Mouse (Mus musculus): ENCODE data around the gene Vangl1.

Vangl1 gene

DNA sequence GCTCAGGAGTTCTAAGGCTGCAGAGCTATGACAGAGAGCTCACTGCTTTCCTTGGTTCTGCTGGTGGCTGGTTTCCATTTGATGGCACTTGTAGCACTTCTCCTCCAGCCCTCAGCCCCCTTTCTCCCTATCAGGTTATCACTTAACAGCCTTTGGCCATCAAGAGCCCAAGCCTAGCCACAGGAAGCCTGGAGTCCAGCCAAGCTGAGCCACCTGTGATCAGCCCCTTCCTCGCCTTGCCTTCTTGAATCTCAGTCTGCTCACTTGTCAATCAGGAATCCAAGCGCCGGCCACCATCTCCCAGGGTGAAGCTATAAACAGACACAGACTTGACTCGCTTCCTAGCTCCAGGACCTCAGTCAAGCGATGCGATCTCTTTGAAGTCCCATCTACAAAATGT is 6.0 kb downstream of the Vangl1 start:
- DNase-seq (ENCODE audit: low spot score in 2 of 2) = no peak

DNA sequence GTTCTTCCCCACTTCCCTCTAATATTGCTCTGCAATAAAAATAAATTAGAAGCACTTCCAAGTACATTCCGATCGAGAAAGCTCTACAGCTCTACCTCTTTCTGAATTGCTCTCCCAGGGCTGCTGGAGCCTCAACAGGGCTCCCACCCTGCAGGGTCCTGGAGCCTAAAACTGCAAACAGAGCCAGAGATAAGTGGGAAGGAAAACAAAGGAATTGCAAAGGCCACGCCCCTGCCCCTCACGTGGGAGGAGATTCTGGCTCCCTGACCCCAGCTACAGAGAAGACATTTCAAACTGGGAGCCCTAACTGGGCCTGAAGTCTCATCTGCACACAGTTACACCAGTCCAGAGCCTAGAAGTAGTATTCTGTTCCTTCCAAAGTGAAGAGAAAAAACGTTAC is 6.7 kb downstream of the Vangl1 start:
- DNase-seq (ENCODE audit: low spot score in 2 of 2) = no peak

DNA sequence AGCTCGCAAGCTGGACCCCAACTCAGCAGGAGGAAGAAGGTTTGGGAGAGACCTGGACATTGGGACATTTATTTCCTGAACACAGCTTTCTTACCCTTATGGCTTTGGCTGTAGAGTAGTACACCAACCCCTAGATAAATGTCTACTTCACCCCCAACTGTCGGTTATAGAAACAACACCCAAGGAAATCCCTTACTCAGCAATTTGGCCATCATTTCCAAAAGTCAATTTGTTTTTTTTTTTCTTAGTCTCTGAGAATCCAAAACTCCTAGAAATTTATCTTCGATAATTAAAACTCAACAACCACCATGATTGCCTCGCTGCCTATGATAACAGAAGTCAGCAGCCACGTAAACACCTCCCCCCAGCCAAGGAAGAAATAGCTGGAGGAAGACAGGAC is 7.3 kb downstream of the Vangl1 start:
- no peak for DNase-seq (ENCODE audit: low spot score in 2 of 2)

DNA sequence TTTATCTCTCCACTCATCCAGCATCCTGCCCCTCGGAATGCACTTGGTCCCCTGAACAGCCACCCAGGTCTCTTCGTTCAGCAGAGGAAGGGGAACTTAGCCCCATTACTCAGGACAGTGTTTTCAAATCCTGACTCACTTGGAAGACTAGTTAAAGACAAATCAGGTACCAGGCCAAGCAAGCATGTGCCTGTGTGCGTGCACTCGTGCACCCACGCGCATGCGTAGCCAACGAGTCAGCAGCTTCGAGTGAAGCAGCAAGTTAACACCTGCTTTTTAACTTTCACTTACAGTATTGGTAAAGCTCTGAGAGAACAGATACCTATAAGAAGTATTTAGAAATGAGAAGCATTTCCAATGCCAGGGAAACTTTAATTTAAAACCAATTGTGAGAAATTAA is 8.3 kb downstream of the Vangl1 start:
- no peak for DNase-seq (ENCODE audit: low spot score in 2 of 2)

DNA sequence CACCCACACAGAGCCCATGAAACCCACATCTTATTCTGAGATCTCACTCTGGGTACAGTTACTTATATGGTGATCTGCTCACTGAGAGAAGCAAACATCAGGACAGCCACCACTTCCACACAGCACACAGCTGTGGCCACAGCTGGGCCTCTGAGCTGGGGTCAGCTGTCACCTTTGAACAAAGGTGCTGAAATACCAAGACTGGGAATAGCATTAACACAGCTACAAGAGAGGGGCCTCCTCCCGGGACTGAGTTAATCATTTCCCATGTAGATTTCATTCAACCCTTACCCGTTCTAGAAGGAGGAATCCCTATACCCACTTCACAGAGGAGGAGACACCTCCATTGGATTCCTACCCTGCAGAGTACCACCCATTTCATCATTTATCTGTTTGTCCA is 8.7 kb downstream of the Vangl1 start:
- no peak for DNase-seq (ENCODE audit: low spot score in 2 of 2)

- no peak for DNase-seq (ENCODE audit: low spot score in 2 of 2)
Measured at GRCm38 (mm10) chr3:102194291-102195051, 10.0 kb downstream of the Vangl1 start.

- DNase-seq (ENCODE audit: low spot score in 2 of 2) = no peak
Measured at GRCm38 (mm10) chr3:102193488-102194290, 10.8 kb downstream of the Vangl1 start.

- no peak for DNase-seq (ENCODE audit: low spot score in 2 of 2)
Measured at GRCm38 (mm10) chr3:102192621-102193020, 11.9 kb downstream of the Vangl1 start.

- no peak for DNase-seq (ENCODE audit: low spot score in 2 of 2)
Measured at GRCm38 (mm10) chr3:102191575-102191974, 12.9 kb downstream of the Vangl1 start.

- DNase-seq (ENCODE audit: low spot score in 2 of 2) = no peak
Measured at GRCm38 (mm10) chr3:102190642-102191041, 13.9 kb downstream of the Vangl1 start.

GRCm38 (mm10) chr3:102190015-102190414 is 14.5 kb downstream of the Vangl1 start:
- DNase-seq (ENCODE audit: low spot score in 2 of 2) = no peak

GRCm38 (mm10) chr3:102188972-102189371 is 15.5 kb downstream of the Vangl1 start:
- DNase-seq (ENCODE audit: low spot score in 2 of 2) = no peak

DNA sequence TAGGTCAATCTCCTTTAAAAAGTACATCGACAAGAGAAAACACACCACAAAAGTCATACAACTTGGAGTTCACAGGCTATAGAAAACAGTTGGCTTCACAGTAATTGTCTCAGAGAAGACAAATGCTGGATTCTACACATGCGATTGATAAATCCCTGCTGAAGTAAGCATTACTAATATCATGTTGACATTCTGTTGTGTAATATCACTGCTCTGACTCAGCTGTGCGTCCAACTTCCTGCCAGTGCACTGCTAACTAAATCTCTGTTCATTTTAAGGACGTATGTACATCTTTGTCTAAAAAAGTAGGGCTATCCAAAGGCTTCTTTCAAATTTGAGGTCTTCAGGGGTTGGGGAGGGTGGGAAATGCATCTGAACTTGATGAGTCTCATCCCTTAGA is 17.1 kb downstream of the Vangl1 start:
- no peak for DNase-seq (ENCODE audit: low spot score in 2 of 2)

DNA sequence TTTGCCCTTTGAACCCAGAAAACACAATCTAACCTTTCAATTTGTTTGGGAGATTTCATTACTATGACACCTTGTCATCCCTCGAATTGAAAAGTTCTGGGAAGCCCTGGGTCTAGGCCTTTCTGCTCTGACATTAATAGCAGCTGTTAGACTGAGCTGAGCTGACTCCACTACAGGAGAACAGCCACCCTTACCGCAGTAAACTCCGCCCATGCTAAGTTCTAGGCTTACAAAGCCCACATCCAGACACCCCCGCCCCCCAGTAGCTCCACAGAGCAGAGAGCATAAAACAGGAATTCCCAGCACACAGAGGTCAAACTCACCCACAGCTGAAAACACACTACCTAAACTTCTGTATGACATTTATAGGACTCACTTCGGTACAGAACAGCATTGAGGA is 19.8 kb downstream of the Vangl1 start:
- no peak for DNase-seq (ENCODE audit: low spot score in 2 of 2)

DNA sequence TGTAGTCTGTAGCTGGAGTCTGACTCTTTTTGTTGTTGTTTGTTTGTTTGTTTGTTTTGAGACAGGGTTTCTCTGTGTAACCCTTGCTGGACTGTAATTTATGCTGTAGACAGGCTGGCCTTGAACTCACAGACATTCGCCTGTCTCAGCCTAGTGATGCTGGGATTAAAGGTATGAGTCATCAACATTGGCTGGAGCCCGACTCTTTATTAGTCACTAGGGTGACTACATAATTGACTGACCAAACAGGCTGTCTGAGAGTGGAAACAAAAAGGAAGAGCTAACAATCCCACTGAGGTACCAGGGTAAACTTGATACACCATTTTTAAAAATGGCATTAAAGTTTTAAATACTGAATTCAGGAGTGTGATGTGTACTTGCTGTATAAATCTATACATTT is 21.9 kb downstream of the Vangl1 start:
- DNase-seq (ENCODE audit: low spot score in 2 of 2) = no peak

GRCm38 (mm10) chr3:102181191-102181590 is 23.3 kb downstream of the Vangl1 start:
- DNase-seq (ENCODE audit: low spot score in 2 of 2) = no peak

DNA sequence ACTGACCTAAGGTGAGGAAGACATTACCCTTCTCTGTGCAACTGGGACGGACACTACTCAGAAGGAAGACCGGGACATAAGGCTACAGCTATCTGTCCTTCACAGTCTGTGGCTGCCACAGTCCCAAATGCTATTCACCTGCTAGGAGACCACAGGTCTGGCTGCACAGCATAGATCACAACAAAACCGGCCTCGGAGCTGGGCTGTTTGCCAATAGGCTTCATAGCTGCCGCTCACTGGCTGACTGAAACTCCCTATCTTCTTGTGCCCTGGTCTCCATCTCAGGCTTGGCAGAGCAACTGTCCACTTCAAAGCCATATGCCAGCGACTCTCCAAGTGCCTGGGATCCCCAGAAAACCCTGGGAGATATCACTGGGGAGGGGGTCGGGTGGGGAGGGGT is 23.7 kb downstream of the Vangl1 start:
- no peak for DNase-seq (ENCODE audit: low spot score in 2 of 2)

- no peak for DNase-seq (ENCODE audit: low spot score in 2 of 2)
Measured at GRCm38 (mm10) chr3:102179869-102180268, 24.6 kb downstream of the Vangl1 start.

DNA sequence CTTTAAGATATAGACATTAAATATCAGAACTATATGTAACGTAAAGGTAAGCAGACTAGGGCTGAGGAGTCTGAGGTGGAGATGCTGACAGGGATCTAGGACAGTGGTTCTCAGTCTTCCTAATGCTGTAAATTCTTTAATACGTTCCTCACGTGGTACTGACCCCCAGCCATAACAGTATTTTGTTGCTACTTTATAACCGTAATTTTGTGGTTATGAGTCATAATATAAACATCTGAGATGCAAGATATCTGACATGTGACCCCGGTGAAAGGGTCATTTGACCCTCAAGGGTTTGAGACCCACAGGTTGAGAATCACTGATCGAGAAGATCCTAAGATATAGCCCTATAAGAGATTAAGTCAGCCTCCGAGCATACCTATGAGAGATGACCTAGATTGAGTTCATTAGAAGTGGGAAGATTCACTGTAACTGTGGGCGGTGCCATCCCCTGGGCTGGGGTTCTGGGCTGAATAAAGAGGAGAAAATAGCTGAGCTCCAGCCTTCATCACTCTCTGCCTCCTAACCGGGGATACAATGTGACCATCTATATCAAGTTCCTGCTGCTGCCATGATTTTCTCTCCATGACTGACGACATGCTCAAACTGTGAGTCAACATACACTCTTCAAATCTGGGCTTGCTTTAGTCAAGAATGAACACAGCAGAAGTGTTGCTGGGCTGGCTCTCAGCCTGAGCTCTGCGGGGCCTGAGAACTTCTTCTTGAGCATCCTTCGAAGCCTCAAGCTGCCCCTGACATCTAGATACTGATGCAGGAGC is 26.5 kb downstream of the Vangl1 start:
- DNase-seq (ENCODE audit: low spot score in 2 of 2) = no peak

GRCm38 (mm10) chr3:102176116-102176515 is 28.4 kb downstream of the Vangl1 start:
- no peak for DNase-seq (ENCODE audit: low spot score in 2 of 2)

DNA sequence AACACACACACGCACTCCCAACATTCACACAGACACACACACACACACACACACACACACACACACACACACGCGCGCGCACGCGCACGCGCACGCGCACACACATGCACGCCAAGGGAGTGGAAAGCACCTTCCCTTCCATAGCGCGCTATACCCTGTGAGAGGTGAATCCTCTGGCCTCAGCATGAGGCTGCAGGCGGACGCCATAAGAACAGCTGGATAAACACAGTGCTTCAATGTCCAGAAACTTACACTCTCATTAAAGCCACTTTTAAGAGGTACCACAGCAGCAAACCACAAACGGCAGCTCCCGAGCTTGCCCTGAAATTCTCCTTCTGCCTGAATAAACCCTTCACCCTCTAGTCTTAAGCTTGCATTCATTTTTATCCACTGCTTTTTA is 28.8 kb downstream of the Vangl1 start:
- DNase-seq (ENCODE audit: low spot score in 2 of 2) = no peak

DNA sequence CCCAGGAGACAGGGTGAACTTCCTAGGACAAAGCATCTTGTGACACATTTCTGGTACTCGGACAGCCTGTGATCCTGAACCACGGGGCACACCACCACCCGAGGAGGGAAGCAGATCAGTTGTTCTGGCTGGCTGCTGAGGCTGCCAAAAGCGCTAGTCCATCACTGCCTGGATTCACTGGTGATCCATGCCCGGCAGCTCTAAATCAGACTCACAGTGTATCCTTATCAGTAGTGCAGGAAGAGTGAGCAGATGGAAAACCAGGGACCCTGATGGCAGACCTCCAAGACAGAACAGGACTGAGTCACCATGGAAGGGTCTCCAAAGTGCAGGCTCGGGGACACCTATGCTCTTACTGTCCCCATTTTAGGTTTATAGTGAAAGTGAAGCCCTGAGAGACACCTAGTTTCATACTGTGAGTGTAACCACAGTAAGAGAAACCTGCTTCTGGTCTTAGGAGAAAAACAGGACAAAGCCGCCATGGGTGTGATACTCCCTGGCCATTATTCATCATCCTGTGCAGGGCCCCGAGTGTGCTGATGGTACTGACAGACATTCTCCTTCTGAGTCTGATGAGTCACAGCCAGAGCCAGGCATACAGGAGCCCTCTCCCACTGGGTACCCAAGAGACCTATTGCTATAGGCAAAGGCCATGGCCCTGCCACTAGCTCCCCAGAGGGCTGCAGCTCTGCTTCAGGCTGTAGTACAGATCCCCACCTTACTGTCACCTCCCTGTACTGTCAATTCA is 30.2 kb downstream of the Vangl1 start:
- no peak for DNase-seq (ENCODE audit: low spot score in 2 of 2)
